Mouse (Mus musculus): ENCODE data around the gene Patj. TPM values are rescaled to one million over a fixed set of nuclear protein-coding genes. Genes with fewer than 3 reads are reported as not detected.

Gene Patj
- total RNA-seq, 2 experiments from 2014 or later: 2.4 to 6.2 TPM

- intact Hi-C loops (cut with DNase I): no loop called here
- Histone ChIP-seq H3K4me3 (no peak overlapping the region), H3K27ac (no peak overlapping the region)
- DNase-seq: no peak
- no peak for TF ChIP-seq CTCF (IDR thresholded peaks at IDR 0.05)
These were observed 55.7 kb downstream of the Patj start for GRCm38 (mm10) chr4:98451259-98451658.

- DNase-seq: no peak
- no peak for TF ChIP-seq CTCF (IDR thresholded peaks at IDR 0.05)
- intact Hi-C loops (cut with DNase I): no loop called here
- H3K27ac ChIP-seq: no peak overlapping the region
- H3K4me3 ChIP-seq: no peak overlapping the region
These were observed 57.1 kb downstream of the Patj start for GRCm38 (mm10) chr4:98452725-98453124.

- intact Hi-C loops (cut with DNase I): no loop called here
These were observed 57.6 kb downstream of the Patj start for GRCm38 (mm10) chr4:98453231-98453630.

GRCm38 (mm10) chr4:98455352-98455751 lies 59.8 kb downstream of the Patj start:
- H3K4me3 ChIP-seq: no peak overlapping the region
- no peak for DNase-seq
- H3K27ac ChIP-seq: no peak overlapping the region
- intact Hi-C loops (cut with DNase I): no loop called here
- no peak for TF ChIP-seq CTCF (IDR thresholded peaks at IDR 0.05)

More at GRCm38 (mm10) chr4:98453231-98453630, 57.6 kb downstream of the Patj start:
- DNase-seq: no peak
- no peak overlapping the region for H3K27ac ChIP-seq
- no peak overlapping the region for H3K4me3 ChIP-seq
- TF ChIP-seq CTCF (IDR thresholded peaks at IDR 0.05): no peak

- no peak overlapping the region for H3K4me3 ChIP-seq
- no peak for TF ChIP-seq CTCF (IDR thresholded peaks at IDR 0.05)
- intact Hi-C loops (cut with DNase I): no loop called here
- no peak for DNase-seq
- no peak overlapping the region for H3K27ac ChIP-seq
These were observed 60.3 kb downstream of the Patj start for GRCm38 (mm10) chr4:98455910-98456309.

GRCm38 (mm10) chr4:98461804-98462341 lies 66.3 kb downstream of the Patj start:
- DNase-seq: no peak
- intact Hi-C loops (cut with DNase I): loop anchor here (10.0 kb wide), 1 partner anchor 727 kb away; no protein-coding TSS in a partner anchor
- no peak for TF ChIP-seq CTCF (IDR thresholded peaks at IDR 0.05)
- no peak overlapping the region for H3K27ac ChIP-seq
- H3K4me3 ChIP-seq: no peak overlapping the region

GRCm38 (mm10) chr4:98465476-98465875 lies 69.9 kb downstream of the Patj start:
- DNase-seq: no peak
- intact Hi-C loops (cut with DNase I): loop anchor here (10.0 kb wide), 1 partner anchor 731 kb away; no protein-coding TSS in a partner anchor
- no peak overlapping the region for H3K27ac ChIP-seq
- no peak overlapping the region for H3K4me3 ChIP-seq
- no peak for TF ChIP-seq CTCF (IDR thresholded peaks at IDR 0.05)

- no peak overlapping the region for H3K4me3 ChIP-seq
- intact Hi-C loops (cut with DNase I): loop anchor here (10.0 kb wide), 1 partner anchor 731 kb away; no protein-coding TSS in a partner anchor
- H3K27ac ChIP-seq: no peak overlapping the region
- DNase-seq: no peak
- TF ChIP-seq CTCF (IDR thresholded peaks at IDR 0.05): no peak
These were observed 70.3 kb downstream of the Patj start for GRCm38 (mm10) chr4:98465886-98466285.

GRCm38 (mm10) chr4:98471376-98471775 lies 75.8 kb downstream of the Patj start:
- Histone ChIP-seq H3K4me3 (no peak overlapping the region), H3K27ac (no peak overlapping the region)
- no peak for DNase-seq
- intact Hi-C loops (cut with DNase I): no loop called here
- no peak for TF ChIP-seq CTCF (IDR thresholded peaks at IDR 0.05)

- intact Hi-C loops (cut with DNase I): no loop called here
- DNase-seq: no peak
- Histone ChIP-seq H3K4me3 (no peak overlapping the region), H3K27ac (no peak overlapping the region)
- no peak for TF ChIP-seq CTCF (IDR thresholded peaks at IDR 0.05)
These were observed 77.9 kb downstream of the Patj start for GRCm38 (mm10) chr4:98473491-98473890.

- intact Hi-C loops (cut with DNase I): no loop called here
- Histone ChIP-seq H3K27ac (no peak overlapping the region), H3K4me3 (no peak overlapping the region)
- no peak for DNase-seq
- no peak for TF ChIP-seq CTCF (IDR thresholded peaks at IDR 0.05)
These were observed 82.4 kb downstream of the Patj start for GRCm38 (mm10) chr4:98478005-98478404.

GRCm38 (mm10) chr4:98486475-98486874 lies 90.9 kb downstream of the Patj start:
- Histone ChIP-seq H3K27ac (no peak overlapping the region), H3K4me3 (no peak overlapping the region)
- no peak for DNase-seq
- TF ChIP-seq CTCF (IDR thresholded peaks at IDR 0.05): no peak
- intact Hi-C loops (cut with DNase I): no loop called here

- Histone ChIP-seq H3K27ac (no peak overlapping the region), H3K4me3 (no peak overlapping the region)
- DNase-seq: no peak
- no peak for TF ChIP-seq CTCF (IDR thresholded peaks at IDR 0.05)
- intact Hi-C loops (cut with DNase I): no loop called here
These were observed 91.3 kb downstream of the Patj start for GRCm38 (mm10) chr4:98486901-98487300.

- intact Hi-C loops (cut with DNase I): no loop called here
- peak; percentile 30 for TF ChIP-seq CTCF (IDR thresholded peaks at IDR 0.05)
- Histone ChIP-seq H3K27ac (no peak overlapping the region), H3K4me3 (no peak overlapping the region)
- no peak for DNase-seq
These were observed 93.8 kb downstream of the Patj start for GRCm38 (mm10) chr4:98489386-98489785.

All from gastrocnemius, adult 2 months (tissue).